Mouse (Mus musculus) layer of hippocampus, adult 9-10 months (tissue): ENCODE results near the gene Slc38a4.

ENCODE experiments used
- DNase-seq: peaks from one replicate; pipeline ENCODE4 v3.0.0; 2022; ENCODE audit warnings: low spot score

Gene Slc38a4

DNA sequence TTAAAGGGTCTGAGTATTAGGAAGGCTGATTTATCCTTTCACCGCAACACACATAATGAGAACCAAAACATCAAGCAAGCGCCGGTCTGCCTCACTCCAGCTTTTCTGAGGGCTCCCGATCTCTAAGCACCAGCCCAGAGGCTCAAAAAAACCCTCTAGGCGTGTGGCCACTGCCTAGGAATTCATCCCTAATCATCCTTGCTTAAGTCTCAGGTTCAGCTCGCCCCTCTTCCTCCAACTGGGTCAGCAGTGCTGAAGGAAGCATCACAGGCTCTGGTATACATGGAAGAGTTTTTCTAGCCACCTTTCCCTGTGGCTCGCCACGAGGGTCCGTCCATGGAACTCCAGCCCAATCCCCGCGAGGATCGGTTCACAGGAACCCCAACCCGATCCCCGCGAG, 1.6 kb downstream of the Slc38a4 start:
- no peak for DNase-seq

DNA sequence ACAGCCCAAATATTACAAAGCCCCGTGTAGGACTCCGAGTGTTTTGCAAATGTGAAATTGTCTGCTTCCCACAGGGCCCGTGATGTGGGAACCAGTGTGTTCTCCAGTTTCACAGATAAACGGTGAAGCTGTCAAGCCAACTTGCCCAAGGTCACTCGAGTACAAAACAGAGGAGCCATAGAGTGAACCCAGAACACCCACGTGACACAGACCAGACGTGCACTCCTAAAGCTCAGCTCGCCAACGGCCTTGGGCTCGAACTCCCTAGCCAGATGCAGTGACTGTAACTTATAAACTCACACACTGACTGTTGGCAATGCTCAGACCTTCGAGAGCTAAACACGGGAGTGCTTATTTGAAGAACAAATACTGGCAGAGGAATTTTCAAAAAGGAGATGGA, 5.3 kb downstream of the Slc38a4 start:
- DNase-seq, result no peak

DNA sequence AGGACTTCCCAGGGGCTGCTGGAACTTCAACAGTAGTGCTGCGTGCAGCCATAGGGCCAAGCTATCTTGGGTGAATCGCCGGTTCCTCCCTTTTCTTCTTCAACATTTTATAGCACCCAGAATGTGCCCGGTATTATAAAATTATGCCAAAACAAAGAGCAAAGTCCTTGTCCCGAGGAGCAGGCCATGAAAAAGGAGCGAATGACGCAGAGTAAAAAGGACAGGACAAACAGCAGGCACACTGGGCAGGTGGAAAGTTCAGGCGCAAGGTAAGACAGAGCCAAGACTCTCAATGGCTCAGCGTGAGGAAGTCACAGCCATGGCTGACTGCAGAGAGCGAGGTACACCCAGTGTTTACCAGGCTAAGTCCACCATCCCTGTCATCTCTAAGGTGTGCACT, 5.7 kb downstream of the Slc38a4 start:
- DNase-seq, result no peak

DNA sequence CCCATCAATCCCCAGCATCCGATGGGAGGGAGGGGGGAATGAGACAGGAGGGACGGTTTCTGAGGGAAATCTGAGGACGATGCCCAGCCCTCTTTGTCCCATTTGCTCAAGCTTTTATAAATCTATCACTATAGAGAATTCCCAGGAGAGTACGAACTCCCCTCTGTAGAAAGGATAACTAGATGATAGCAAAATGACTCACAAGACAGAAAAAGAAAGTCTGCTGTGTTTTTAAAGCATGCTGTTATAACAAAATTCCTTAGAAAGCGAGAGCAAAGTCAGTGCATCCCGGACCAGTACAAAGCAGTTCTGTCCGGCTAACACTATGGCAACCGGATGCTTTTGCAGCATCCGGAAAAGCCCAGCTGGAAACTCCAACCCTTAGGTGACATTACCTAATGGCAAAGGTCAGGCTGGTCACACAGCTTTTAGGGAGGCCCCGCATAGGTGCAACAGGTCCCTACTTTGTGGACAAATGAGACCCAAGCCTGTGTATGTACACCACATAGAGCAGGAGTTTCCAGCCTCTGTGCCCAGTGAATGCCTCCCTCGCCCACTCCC, 6.4 kb downstream of the Slc38a4 start:
- DNase-seq, result no peak

DNA sequence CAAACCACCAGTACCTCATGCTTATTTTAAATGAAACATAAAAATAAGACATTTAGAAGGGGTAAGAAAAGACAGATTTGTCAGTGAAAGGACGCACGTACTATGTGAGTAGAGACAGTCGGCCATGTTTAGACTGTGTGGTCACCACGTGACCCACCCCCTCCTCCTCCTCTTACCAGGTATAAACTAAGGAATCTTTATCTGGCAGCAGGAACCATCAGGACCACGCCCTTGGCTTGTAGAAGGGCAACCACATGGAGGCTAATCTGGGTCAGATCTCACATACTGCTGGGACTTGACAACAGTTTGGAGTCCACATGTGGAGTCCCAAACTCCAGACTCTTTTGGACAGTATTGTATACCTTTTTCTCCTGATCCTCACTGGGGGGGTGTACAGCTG, 7.5 kb downstream of the Slc38a4 start:
- no peak for DNase-seq

DNA sequence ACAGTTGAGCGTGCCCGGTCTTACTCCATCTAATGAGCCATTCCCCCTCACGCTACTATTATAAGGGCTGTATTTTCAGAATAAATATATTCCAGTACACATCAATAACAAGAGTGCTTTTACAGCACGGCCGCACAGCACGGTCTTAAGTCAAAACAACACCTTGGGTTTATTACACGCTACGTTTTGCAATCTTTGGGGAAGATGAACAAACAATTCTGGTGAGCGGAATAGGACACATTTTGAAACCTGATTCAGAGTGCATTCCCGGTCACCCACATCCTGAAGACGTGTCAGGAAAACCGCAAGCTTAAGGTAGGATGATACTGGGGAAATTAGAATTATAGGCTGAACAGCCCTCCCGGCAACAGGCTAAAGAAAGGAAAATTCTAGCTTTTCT, 11.8 kb downstream of the Slc38a4 start:
- DNase-seq, result no peak

DNA sequence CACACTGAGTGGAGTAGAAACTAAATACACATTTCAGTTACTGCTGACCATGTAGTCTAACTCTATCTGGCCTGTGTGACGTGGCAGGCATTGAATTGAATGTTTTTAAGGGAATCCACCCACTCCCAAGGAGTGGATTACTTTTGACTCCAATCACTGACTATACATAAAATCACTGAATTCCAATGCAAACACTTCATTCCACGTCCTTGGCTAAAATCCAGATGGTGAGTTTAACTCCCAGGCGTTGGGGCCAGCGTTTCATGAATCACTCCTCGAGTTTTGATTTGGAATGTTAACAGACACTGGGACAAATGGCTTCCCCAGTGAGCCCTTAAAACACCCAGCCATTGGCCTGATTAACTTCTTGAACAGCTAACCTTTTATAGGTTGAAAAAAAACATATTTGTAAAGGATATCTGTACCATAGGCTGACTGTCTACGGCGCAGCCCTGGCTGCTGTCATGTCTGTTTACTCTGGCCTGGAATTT, 13.7 kb downstream of the Slc38a4 start:
- DNase-seq, result no peak

DNA sequence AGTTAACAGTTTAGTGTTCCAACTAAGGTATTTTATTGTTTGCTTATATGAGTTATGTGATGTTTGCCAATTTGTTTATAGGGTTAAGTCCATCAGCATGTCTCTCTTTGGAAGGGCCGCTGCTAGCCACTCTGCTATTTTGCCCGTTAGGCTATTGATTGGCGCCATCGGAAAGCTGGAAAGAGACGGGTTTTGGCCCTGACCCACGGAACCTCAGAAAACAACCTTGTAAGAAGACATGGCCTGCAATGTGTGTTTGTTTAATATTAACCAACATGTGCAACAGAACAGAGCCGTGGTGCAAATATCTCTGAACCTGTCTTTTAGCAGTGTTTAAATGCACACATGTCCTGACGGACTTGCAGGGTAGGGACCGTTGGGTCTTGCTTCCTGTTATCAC, 14.6 kb downstream of the Slc38a4 start:
- DNase-seq, result no peak

DNA sequence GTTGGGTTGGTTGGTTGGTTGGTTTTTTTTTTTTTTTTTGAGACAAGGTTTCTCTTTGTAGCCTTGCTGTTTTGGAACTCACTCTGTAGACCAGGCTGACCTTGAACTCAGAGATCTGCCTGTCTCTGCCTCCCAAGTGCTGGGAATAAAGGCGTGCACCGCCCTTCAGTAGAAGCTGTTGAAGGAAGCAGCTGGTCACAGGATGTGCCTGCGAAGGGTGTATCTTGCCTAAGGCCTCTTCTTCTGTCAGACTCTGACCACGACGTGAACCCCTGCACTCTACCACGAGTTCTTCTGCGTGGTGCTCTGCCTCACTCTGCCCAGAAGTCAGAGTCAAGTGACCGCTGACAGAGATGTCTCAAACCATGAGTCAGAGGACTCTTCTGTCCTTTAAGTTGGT, 18.0 kb downstream of the Slc38a4 start:
- DNase-seq, result no peak

DNA sequence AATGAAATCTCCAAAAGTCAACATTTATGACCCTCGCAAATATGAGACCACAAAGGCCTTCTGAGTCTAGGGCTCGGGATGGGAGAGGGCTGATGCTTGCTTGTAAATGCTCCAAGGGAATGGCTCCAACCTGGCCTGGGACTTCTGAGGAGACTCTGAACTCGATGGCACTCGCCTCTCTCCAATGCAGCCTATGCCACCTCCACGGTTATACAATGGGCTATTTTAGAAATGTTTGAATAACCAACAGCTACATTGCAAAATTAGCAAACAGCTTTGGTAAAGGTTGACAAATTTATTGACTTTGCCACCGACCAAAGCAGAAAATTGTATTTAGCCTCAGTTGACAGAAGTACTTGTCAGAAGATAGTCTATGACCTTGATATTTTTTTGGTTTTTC, 19.9 kb downstream of the Slc38a4 start:
- no peak for DNase-seq

DNA sequence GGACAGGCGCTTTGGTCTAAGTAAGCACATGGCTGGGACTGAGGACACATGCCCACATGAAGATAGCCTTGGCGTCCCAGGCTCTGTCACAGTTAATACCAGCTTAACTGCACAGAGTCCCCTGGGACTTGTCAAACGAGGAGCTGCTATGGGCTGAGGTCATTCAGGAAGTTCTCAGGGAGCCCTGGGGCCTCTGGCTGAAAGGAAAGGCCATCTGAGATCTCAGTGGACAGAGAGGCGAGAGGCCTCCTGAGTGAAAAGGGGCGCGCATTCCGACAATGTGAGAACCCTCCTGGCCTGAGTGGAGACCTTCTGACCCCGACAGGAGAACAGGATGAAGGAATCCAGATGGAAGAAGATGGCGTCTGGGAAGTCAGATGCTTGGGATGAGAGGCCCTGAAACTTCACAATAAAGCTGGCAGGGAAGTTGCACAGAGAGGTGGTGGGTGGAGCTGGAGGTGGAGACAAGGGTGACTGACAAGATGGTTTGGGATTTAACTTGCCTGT, 22.2 kb downstream of the Slc38a4 start:
- no peak for DNase-seq

DNA sequence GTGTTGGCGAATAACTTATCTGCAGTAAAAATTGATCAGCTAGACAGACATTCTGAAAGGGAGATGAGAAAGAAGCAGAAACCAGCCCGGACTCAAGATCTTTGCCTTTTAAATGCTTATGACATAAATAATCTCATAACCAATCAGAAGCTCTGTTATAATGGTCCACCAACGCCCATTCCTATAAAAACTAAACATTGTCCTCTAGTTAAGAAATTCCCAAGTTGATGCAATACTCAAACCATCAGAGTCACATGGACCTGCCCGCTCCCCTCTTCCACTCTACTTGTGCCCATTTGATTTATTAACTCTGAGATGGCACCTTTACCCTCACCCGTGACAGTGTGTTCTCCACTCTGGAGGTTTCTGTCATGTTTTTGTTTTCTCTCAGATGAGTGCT, 23.9 kb downstream of the Slc38a4 start:
- DNase-seq, result no peak

DNA sequence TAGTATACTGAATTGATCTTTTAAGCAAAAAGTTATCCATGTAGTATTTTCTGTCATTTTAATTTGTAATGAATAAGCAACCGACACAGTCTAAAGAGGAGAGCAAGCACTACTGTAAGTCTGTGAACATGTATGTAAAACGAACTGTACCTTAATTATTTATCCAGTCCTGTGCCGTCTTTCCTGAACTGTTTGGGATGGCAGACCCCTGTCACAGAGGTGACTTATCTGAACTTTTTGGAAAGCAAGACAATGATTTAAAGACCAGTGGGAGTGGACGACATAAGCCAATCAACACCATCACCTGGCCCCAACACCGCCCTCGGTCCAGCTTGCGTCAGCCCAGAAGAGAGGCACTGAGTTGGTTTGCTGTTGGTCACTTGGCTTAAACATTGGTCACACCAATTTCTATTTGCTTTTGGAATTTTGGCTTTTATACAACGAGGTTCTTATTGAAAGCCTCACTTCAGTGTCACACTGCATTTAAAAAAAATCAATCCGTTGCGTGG, 24.7 kb downstream of the Slc38a4 start:
- DNase-seq, result no peak

DNA sequence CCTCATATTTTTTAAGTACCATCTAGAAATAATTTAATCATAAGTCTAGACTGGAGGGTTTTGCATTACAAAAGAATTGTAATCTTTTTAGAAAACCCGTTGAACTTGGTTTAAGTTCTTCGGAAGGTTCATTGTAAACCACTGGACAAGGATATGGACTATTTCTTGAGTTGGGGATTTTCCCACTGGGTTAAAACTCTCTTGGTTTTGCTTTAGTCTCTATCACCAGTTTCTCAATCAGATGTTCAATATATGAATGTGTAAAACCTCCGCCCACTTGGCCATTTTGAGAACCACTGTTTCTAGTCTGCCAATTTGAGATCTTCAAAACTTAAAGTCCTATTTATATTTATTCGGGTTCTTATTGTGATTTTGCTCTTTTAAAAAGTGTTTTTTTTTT, 25.6 kb downstream of the Slc38a4 start:
- DNase-seq, result no peak

DNA sequence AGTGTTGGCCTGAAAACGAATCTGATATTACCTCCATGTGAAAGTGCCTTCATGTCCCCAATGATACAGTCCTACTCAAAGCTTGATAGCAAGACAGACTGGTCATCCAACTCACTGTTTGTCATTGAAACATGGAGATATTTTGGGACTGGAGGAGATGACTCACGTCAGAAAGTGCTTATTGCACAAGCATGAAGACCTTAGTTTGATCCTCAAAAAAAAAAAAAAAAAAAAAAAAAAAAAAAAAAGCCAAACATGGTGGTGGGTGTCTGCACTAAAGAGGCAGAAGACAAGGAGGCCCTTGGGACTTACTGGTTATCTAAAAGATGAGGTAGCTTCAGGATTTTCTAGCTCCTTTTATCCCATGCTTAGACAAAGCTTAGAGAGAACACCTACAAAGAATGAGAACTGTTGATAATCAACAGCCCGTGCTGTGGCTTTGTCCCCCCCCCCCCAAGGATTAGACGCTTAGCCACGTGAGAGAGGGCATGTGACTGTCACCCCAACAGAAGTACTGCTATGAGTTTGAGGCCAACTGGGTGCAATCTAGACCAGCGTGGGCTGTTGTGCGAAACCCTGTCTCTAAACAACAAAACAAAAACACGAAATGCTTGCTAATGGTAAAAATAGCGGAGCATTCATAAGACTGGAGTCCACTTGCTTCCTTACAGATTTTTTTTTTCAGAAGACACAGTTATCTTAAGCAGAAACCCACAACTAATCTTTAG, 26.5 kb downstream of the Slc38a4 start:
- DNase-seq, result no peak

DNA sequence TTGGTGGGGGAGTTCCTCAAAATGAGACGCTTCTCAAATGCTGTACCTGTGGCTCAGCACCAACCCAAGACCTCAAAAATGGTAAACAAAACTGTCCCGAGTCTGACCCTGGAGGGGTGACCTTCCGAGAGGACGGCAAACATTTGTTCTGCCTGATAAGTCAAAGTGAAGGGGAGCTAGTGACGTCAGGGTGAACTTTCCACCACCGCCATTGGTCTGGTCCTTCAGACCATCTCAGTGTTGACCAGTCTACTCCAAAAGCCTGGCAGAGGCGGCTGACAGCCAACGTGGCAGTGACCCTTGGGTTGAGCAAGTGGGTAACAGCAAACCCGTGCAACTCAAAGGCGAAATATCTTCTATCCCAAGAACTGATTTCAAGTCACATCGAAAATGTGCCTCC, 27.1 kb downstream of the Slc38a4 start:
- no peak for DNase-seq

DNA sequence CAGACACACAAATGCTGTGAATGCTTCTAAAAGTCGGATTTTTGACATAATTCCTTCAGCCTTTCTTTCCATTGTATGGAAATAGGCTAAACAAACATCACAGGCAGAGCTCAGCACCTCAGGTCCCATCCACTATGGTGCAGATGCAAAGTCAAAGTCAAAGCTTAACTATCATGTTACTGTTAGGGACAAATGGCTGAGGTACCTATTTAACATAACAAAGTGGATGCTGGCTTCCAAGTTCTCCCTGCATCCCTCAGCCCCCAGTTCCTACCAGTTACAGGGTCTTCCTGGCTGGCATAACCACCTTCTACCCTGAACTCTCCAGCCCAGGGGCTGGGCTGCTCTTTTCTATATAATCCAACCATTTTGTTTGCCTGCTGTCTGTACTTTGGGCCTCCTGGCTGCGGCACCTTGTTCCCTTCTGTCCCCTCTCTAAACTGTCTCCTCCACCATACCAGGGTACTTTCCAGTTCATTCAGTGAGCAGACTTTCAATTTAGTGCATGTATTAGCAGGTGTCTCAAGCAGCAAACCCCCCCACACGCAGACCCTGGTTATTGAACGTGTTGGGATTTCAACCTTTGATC, 27.6 kb downstream of the Slc38a4 start:
- no peak for DNase-seq

DNA sequence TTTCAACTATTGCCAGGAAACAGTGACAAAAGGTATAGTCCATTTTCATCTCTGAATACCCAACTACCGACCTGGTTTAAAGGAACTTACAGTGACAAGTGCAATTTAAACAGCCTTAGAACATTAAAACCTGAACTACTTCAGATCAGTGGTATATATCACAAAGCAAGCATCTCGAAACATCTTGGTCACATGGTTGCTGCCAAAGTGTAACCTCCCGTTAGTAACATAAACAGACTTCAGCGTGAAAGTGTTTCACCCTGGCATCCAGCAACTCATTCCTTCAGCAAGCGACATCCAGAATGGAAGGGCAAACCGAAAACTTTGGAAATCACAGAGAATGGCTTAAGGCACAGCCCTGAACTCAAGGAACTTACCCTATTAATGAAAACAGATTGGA, 29.1 kb downstream of the Slc38a4 start:
- DNase-seq, result no peak

DNA sequence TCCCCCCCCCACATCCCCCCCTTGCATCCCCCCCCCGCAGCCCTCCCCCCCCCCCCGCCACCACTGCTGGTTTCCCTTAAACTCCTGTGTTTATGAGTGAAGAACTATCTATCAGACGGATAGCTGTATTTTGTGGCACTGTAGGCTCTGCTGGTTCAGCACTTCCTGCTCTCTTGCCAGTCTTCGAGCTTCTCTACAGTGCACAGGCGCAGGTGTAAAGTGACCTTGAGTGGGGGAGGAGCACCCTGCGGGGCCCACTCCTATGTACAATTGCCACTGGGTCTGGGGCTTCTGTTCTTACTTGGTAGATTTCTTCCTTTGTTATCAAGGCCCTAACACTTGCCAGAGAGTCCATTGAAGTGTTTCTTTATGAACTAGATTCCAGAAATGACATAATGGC, 33.0 kb downstream of the Slc38a4 start:
- no peak for DNase-seq

DNA sequence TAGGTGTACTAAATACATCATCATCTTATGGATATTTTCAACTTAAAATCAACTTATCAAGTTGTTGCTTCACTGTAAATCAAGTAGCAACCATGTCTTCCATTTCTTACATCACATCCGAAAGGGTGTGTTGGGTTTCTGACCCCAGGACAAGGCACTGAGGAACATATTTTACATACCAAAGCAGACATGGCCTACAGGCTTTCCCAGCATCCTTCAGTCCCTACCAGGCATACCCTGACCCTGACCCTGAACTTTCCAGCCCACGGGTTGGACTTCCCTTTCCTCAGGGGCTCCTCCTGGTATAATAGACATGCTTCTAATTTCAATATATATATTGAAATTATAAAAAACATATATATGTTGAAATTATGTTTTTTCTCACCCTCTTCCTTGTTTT, 33.5 kb downstream of the Slc38a4 start:
- DNase-seq, result no peak

DNA sequence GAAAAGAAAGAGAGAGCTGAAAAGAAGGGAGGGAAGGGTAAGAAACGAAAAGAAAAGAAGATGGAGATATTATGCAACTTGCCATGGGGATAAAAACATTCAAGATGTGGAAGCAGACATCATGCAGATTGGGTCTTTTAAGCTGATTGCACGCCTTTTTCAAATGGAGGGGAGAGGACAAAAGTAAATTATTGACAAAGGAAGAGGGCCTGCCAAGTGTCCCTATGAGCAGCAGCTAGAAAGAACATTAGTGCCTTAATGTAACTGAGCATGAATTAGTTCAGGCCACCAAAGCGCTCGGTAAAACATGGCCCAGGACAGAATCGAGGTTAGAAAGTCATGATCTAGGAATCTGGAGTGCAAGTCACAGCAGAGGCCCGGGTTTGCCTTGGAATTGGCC, 35.5 kb downstream of the Slc38a4 start:
- no peak for DNase-seq

DNA sequence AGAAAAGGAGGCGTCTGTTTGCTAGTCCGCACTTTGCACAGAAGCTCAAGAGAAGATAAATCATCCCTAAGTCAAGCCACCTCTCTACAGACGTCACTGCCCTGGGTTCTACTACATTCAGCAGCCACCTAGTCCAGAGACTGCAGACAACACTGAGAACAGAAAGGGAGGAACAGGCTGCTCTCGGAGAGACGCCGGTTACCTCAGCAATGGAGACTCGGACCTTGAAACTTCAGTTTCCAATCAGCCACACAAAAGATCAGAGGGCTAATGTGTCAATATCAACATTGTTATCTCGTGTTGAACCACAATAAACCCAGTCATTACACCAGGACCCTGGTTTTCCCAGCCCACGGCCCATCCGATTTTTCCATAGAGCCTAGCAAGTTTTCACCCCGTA, 36.4 kb downstream of the Slc38a4 start:
- DNase-seq, result no peak

DNA sequence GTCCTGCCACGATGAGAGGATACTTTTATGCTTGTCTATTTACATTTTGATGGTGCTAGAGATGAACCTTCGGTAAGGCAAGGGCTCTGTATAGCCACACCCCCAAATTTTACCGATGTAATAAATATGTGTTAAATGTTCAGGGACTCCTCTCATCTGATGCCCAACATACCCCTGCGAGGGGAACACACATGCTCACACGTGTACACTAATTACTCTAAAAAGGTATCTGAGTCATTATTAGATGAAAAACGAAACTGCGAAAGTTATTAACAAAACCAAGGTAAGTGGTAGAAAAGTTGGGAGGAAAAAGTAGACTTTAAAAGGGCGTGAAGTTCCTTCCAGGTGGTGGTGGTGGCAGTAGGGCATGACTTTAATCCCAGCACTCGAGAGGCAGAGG, 38.6 kb downstream of the Slc38a4 start:
- DNase-seq, result no peak
